Mouse (Mus musculus) heart, adult 10 weeks (tissue): ENCODE measurements around the gene Rbm5. TPM values are rescaled to one million over a fixed set of nuclear protein-coding genes. Genes with fewer than 3 reads are reported as not detected.

Experiments used
- polyA plus RNA-seq: library from polyadenylated mRNA; stranded (reverse); fragments of 350-450 nt; fragmentation: Illumina TruSeq; extraction: RNeasy Lipid Tissue Mini Kit (QIAGEN cat#74804); gene quantifications from one replicate; pipeline ENCODE4 v1.2.3, GENCODE M21; 2014; ENCODE audit warnings: low read depth, low replicate concordance

The Rbm5 gene
- polyA plus RNA-seq: 79.8 TPM

DNA sequence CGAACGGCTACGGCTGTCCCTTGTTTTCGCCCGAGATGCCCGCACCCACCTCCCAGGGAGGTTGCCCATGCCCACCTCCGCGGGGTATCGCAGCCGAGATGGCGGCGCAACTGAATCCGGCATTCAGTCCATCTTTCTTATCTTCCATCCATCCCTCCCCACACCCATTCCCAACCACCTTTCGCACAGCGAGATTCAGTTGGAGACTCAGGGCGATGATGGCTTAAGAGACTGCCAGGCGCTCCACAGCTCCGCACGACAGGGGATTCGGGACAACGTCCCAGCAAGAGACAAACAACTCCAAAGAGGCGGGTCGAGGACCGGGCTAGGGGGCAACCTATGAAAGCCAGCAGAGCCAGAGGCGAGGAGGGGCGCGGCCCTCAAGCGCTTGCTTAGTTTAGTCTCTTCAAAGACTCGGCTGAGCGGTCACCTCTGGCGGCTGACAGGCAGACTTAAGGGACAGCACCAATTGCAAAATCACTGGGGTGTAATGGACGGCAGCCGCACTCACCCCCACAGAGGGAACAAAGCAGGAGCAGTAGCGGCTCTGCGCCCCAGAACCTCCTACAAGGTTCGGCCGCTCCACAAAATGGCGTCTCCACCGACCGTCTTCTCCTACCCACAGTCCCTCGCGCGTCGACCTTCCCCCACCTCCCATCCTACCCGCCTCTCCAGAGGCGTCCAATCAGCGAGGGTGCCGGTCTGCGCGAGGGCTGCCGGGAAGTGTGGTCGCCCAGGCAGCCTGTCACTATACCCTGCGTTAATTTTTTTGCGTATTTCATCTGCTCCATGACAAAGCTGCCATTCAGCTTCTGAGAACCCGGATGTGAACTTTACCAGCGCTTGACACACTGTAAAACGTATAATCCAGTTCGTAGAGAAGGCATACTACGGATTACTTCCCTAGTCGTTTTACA is at the start of gene Rbm5:
TSS of gene Rbm5 (minus strand) at position 623 of the 917 bp plus-strand sequence.

DNA sequence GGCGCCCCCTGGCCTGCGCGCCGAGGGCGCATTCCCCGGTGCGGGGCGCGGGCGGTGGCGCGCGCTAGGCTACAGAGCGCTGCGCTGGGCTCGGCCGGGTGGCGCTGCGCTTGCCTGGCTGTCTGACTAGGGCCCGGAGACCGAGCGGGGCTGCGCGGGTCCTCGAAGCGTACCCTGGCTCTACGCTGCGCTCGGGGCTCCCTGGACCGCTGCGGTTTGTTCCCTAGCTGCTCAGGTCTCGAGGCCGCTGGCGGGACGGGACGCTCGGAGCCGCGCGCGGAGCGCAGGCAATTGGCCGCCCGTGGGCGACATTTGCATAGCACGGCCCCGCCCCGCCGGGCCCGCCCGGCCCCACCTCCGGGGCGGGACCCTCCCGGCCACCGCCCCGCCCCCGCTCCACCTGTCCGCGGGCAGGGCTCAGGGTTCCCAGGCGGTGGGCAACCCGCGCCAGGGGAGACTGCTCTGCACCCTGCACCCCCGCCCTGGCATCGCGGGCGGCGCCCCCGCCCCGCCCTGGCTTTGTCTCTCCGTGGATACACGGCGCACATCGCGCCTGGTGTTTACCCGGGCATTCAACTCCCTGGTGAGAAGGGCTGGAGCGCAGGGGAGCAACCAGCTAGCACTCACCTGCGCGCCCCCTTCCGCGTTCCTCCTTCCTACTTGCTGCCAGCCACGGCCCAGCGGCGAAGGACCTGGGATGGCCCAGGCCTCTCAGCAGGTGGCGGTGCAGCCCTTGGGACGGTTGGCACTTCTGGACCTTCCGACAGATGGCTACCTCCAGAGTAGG is 60.9 kb downstream of the Rbm5 start, which contains the start of gene Sema3f:
TSS of gene Sema3f (minus strand) at position 779 of the 787 bp plus-strand sequence.

Other genes with a start within 250 kb of the Rbm5 start
- 20.9 TPM for gene Tmem115, start 237.1 kb downstream of the Rbm5 start, polyA plus RNA-seq
- 5.5 TPM for gene Cyb561d2, start 228.8 kb downstream of the Rbm5 start, polyA plus RNA-seq
- 25.1 TPM for gene Nprl2, start 228.8 kb downstream of the Rbm5 start, polyA plus RNA-seq
- not detected for gene Zmynd10, start 223.7 kb downstream of the Rbm5 start, polyA plus RNA-seq
- 20.7 TPM for gene Rassf1, start 219.4 kb downstream of the Rbm5 start, polyA plus RNA-seq
- gene Tusc2, start 207.7 kb downstream of the Rbm5 start, polyA plus RNA-seq: 38.5 TPM
- gene Hyal2, start 203.1 kb downstream of the Rbm5 start, polyA plus RNA-seq: 36.4 TPM
- 9.7 TPM for gene Hyal1, start 194.1 kb downstream of the Rbm5 start, polyA plus RNA-seq
- gene Naa80, start 192.1 kb downstream of the Rbm5 start, polyA plus RNA-seq: 22.3 TPM
- not detected for gene Hyal3, start 190.2 kb downstream of the Rbm5 start, polyA plus RNA-seq
- 39.4 TPM for gene Ifrd2, start 183.4 kb downstream of the Rbm5 start, polyA plus RNA-seq
- gene Sema3b, start 161.8 kb downstream of the Rbm5 start, polyA plus RNA-seq: 26.6 TPM
- 183 TPM for gene Gnai2, start 135.6 kb downstream of the Rbm5 start, polyA plus RNA-seq
- gene Slc38a3, start 101.5 kb downstream of the Rbm5 start, polyA plus RNA-seq: 119 TPM
- not detected for gene Gnat1, start 91.3 kb downstream of the Rbm5 start, polyA plus RNA-seq
- 15.1 TPM for gene Sema3f, start 60.5 kb downstream of the Rbm5 start, polyA plus RNA-seq
- gene Rbm6, start 102.2 kb upstream of the Rbm5 start, polyA plus RNA-seq: 43.5 TPM
- 13.5 TPM for gene Mon1a, start 117.2 kb upstream of the Rbm5 start, polyA plus RNA-seq
- 4.3 TPM for gene Mst1r, start 135.9 kb upstream of the Rbm5 start, polyA plus RNA-seq
- not detected for gene Actl11, start 157.5 kb upstream of the Rbm5 start, polyA plus RNA-seq
- not detected for gene Camkv, start 164.7 kb upstream of the Rbm5 start, polyA plus RNA-seq
- gene Traip, start 179.1 kb upstream of the Rbm5 start, polyA plus RNA-seq: 0.37 TPM
- 28.2 TPM for gene Uba7, start 204.5 kb upstream of the Rbm5 start, polyA plus RNA-seq
- 0.52 TPM for gene Gm20661, start 212.1 kb upstream of the Rbm5 start, polyA plus RNA-seq
- gene Inka1, start 214.9 kb upstream of the Rbm5 start, polyA plus RNA-seq: 9.8 TPM
- not detected for gene Cdhr4, start 221.5 kb upstream of the Rbm5 start, polyA plus RNA-seq
- gene Gm20662, start 225.4 kb upstream of the Rbm5 start, polyA plus RNA-seq: not detected
- 42.3 TPM for gene Ip6k1, start 231.5 kb upstream of the Rbm5 start, polyA plus RNA-seq